Mouse (Mus musculus): ENCODE data around the gene Bak1.
A peak's percentile ranks its signal among the peaks of the same experiment; 100 is the strongest.

Gene Bak1

GRCm38 (mm10) chr17:27028909-27029308 is at the start of gene Bak1:
Gene Bak1 (minus strand): TSS chr17:27029009.
- ATAC-seq (ENCODE audit: low TSS enrichment): peak; percentile 48; the same call in 1 of the 2 replicates

DNA sequence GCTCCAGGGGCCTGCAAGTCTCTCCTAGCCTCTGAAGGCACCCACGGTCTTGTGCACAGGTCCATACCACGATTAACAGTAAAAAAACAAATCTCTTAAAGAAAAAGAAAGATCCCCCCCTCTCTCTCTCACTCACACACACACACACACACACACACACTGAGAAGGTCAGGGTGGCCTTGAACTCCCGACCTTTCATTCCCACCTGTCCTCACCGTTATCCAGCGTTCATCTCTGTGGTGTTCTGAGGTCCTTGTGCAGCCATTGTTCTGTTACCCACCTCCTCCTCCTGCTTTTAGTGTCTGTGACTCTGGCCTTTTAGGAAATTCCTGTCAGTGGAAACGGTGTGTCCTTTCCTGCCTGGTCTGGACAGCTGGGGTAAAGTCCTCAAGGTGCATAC is 49.7 kb upstream of the Bak1 start:
- ATAC-seq (ENCODE audit: low TSS enrichment): no peak

GRCm38 (mm10) chr17:27077920-27078319 is 49.1 kb upstream of the Bak1 start:
- ATAC-seq (ENCODE audit: low TSS enrichment): no peak

- ATAC-seq (ENCODE audit: low TSS enrichment): no peak
These were observed 48.3 kb upstream of the Bak1 start for GRCm38 (mm10) chr17:27077133-27077532.

GRCm38 (mm10) chr17:27074849-27075745 is 46.3 kb upstream of the Bak1 start:
- ATAC-seq (ENCODE audit: low TSS enrichment): no peak

- ATAC-seq (ENCODE audit: low TSS enrichment): no peak
These were observed 45.4 kb upstream of the Bak1 start for GRCm38 (mm10) chr17:27074236-27074635.

DNA sequence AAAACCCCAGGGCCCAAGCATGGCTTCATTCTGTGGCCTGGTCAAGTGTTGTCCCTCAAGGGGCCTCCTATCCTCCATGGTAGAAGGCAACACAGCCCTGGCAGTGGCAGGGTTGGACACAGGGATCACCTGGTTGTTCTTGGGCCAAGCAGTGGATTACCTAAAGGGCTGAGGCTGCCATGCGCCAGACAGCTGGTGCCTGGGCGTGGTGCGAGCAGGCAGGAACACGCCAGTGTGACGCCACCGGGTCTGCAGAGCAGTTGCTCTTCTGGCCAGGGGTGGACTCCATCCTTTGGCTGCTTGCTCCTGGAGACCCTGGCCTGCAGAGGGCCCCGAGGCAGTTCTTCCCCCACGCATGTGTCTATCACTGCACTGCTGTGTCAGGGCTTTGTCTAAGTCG is 45.0 kb upstream of the Bak1 start:
- ATAC-seq (ENCODE audit: low TSS enrichment): no peak

GRCm38 (mm10) chr17:27073126-27073525 is 44.3 kb upstream of the Bak1 start:
- ATAC-seq (ENCODE audit: low TSS enrichment): no peak

- ATAC-seq (ENCODE audit: low TSS enrichment): no peak; the same call in 1 of the 2 replicates
These were observed 43.6 kb upstream of the Bak1 start for GRCm38 (mm10) chr17:27072363-27072762.

DNA sequence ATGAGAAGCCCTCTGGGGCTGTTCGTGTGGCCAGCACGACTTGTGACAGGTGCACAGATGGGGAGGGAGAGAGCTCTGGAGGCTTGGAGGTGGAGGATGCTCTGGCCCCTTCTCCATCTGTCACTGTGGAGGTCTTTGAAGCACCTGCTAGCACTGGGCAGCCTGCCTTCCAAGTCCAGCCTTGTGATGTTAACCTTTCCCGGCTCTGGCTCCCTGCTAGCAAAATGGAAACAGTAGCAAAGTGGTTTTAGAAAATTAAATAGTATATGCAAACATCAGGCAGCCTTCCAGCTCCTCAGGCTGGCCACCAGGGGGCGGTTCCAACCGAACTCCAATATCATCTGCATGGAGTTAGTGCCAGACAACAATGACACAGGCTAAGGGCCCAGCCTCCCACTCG is 42.8 kb upstream of the Bak1 start:
- no peak for ATAC-seq (ENCODE audit: low TSS enrichment)

- no peak for ATAC-seq (ENCODE audit: low TSS enrichment)
These were observed 42.1 kb upstream of the Bak1 start for GRCm38 (mm10) chr17:27070913-27071312.

- ATAC-seq (ENCODE audit: low TSS enrichment): no peak
These were observed 40.3 kb upstream of the Bak1 start for GRCm38 (mm10) chr17:27069071-27069470.

- ATAC-seq (ENCODE audit: low TSS enrichment): no peak
These were observed 37.3 kb upstream of the Bak1 start for GRCm38 (mm10) chr17:27066065-27066464.

DNA sequence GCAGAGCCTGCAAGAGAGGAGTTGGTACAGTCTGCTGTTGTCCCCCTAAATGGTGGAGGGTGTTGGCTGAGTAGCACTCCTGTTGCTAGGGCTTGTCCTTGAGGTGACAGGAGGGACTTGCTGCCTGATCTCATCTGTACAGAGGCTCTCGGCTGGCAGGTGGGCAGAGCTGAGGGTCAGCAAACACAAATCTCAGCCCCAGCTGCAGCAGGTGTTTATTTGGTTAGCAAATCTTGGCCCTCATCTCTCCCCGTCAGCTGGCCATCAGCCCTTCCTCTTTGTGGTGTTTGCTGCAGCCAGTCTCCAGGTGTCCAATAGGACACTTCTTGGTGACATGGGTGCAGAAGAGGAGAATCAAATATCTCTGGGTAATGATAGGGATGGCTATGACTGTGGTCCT is 35.4 kb upstream of the Bak1 start:
- ATAC-seq (ENCODE audit: low TSS enrichment): no peak

- no peak for ATAC-seq (ENCODE audit: low TSS enrichment)
These were observed 34.9 kb upstream of the Bak1 start for GRCm38 (mm10) chr17:27063717-27064116.

DNA sequence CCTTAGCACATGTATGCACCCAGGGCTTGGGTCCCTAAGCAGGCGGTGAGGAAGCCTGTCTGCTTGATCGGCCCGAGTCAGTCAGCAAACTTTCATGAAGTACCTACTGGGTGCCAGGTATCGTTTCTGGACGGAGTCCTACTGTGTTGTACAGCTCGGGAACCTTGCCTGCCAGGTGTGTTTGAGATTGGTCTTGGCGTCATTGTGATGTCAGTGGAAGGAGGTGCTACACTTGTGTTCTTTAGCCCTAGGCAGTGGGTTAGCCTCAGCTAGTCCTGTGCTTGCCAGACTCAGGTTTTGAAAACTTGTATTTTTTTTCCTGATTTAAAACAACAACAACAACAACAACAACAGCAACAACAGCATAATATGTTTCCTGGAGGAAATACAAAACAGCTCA is 33.9 kb upstream of the Bak1 start:
- ATAC-seq (ENCODE audit: low TSS enrichment): no peak

DNA sequence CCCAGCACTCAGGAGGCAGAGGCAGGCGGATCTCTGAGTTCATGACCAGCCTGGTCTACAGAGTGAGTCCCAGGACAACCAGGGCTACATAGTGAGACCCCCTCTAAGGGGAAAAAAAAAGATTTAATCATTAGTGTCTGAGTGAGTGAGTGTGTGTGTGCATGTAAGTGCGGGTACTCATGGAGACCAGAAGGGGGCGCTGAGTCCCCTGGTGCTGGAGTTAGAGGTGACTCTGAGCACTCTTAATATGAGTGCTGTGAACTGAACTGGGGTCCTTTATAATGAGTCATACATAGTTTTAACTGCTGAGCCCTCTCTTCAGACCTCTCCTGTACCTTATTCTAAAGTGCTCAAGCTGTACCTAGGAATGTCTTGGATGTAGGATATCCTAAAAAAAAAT is 32.9 kb upstream of the Bak1 start:
- ATAC-seq (ENCODE audit: low TSS enrichment): no peak

GRCm38 (mm10) chr17:27060698-27061097 is 31.9 kb upstream of the Bak1 start:
- ATAC-seq (ENCODE audit: low TSS enrichment): no peak

GRCm38 (mm10) chr17:27057517-27058055 is 28.8 kb upstream of the Bak1 start:
- no peak for ATAC-seq (ENCODE audit: low TSS enrichment)

DNA sequence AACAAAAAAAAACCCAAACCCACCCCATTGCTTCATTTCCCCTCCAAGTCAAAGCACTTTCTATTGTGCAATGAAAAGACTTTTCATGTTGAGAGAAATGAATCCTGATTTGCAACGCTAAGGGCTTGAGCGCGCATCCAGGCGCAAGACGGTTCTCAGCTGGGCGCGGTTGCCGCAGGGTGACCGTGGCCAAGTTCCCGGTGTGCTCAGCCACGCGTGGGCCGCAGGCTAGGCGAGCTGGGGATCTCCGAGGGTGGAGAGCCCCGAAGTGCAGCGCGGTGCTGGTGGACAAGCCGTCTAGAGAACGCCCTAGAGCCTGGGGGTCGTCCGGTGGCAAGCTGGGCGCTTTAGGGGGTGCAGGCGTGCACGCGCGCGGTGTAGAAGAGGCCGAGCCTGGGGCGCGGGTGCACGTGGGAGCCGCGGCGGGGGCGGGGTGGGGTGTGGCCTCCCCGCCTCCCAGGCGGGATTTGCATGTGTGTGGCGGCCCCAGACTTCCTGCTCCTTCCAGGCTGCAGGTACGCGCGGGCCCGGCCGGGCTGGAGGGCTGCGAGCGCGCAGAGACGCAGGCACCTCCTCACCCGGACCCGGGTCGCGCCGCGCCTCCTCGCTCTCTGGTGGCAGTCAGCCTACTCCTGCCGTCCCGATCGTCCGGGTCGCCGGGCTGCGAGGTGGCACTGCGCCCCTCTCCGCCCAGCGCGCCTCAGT is 28.2 kb upstream of the Bak1 start, which contains the start of gene Itpr3:
TSS of gene Itpr3 (plus strand) at position 493 of the 705 bp plus-strand sequence.
- ATAC-seq (ENCODE audit: low TSS enrichment): no peak

GRCm38 (mm10) chr17:27056170-27056569 is 27.4 kb upstream of the Bak1 start:
- no peak for ATAC-seq (ENCODE audit: low TSS enrichment)

- ATAC-seq (ENCODE audit: low TSS enrichment): no peak
These were observed 22.7 kb upstream of the Bak1 start for GRCm38 (mm10) chr17:27051514-27051913.

DNA sequence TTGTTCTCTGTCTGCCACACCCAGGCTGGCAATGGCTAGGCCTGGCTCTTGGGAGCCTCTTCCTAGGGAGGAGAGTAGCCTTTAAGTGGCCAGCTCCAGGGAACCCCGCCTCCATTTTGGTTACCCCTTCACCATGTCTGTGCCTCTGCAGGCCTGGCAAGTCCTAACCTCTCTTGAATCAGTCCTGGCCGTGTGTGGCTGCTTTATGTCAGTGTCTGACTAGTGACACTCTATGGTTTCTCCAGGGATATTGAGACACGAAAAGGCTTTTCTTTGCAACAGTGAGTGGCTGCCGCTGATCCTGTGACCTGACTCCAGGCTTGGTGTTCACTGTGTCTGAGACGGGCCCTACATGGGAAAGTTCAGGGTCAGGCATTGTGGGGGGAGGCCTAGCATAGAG is 22.0 kb upstream of the Bak1 start:
- no peak for ATAC-seq (ENCODE audit: low TSS enrichment)
